In genomic region chr5:112584155-112584769, GRCm38 (mm10) we compare ENCODE assay signal across 28 mouse cellular contexts. TPM values are rescaled to one million over a fixed set of nuclear protein-coding genes. Genes with fewer than 3 reads are reported as not detected.
A peak's percentile ranks its signal among the peaks of the same experiment; 100 is the strongest.
DNase-seq lines count a peak whose midpoint lies in the region; ATAC-seq lines count a peak whose summit lies in the region.
"Had no signal": no experiment of that assay in that cellular context is flagged by ENCODE, and none has a peak within 500 bp of the region (broad histone marks: within the 10 kb centered on the region; RNA-seq: fewer than 3 reads in every experiment).

No protein-coding gene starts in this region.

- H3K9ac ChIP-seq in intestine, embryonic 14.5 days (ENCODE audit: low read length), result no peak overlapping the region
- H3K9ac ChIP-seq in intestine, embryonic 15.5 days, result no peak overlapping the region
- H3K9ac ChIP-seq: embryonic facial prominence, embryonic 13.5 days; forebrain, embryonic 15.5 days; heart, embryonic 15.5 days; hindbrain, embryonic 15.5 days; liver, embryonic 13.5 days; midbrain, embryonic 12.5 days; neural tube, embryonic 13.5 days had no signal

- H3K4me1 ChIP-seq in intestine, embryonic 14.5 days (replicated peaks; ENCODE audit: control insufficient read depth, insufficient read depth, low read length), result peaks cover 26% of the 10 kb centered on the region
- H3K4me1 ChIP-seq in intestine, embryonic 15.5 days (replicated peaks), result peaks cover 11% of the 10 kb centered on the region
- H3K4me1 ChIP-seq: embryonic facial prominence, embryonic 13.5 days; heart, embryonic 15.5 days; liver, embryonic 13.5 days had no signal

- H3K4me3 ChIP-seq in intestine, embryonic 14.5 days (ENCODE audit: low read depth, low read length), result no peak overlapping the region
- H3K4me3 ChIP-seq in intestine, embryonic 15.5 days (replicated peaks), result no peak overlapping the region
- H3K4me3 ChIP-seq: embryonic facial prominence, embryonic 13.5 days; erythroblast, embryonic 14.5 days; forebrain, embryonic 15.5 days; heart, embryonic 15.5 days; hindbrain, embryonic 15.5 days; liver, embryonic 13.5 days; midbrain, embryonic 12.5 days; myocyte; neural tube, embryonic 13.5 days had no signal

- ATAC-seq in cerebellum, adult (ENCODE audit: insufficient number of reproducible peaks, low FRiP score, low TSS enrichment), result no peak; the same call in 1 of the 2 replicates
- no peak for ATAC-seq in intestine, embryonic 14.5 days (replicated peaks; ENCODE audit: low FRiP score, low TSS enrichment, low read depth)
- ATAC-seq in intestine, embryonic 15.5 days, result no peak
- ATAC-seq in megakaryocyte-erythroid progenitor cell, adult 5-6 weeks (replicated peaks; ENCODE audit: low FRiP score, low TSS enrichment, poor library complexity, severe bottlenecking), result no peak
- ATAC-seq: intestine, embryonic 16.5 days had no signal

- WGBS in intestine, embryonic 14.5 days, result 77% methylated on average over 4 of the region's 4 CpGs
- WGBS in intestine, embryonic 15.5 days, result 82% methylated on average over 4 of the region's 4 CpGs

- H3K27me3 ChIP-seq in intestine, embryonic 14.5 days (replicated peaks; ENCODE audit: control insufficient read depth, insufficient read depth, low read length), result no peaks in the 10 kb centered on the region; the same call in 1 of the 2 replicates
- no peaks in the 10 kb centered on the region for H3K27me3 ChIP-seq in intestine, embryonic 15.5 days (replicated peaks)
- H3K27me3 ChIP-seq: forebrain, embryonic 15.5 days; hindbrain, embryonic 15.5 days; liver, embryonic 13.5 days had no signal

- H3K4me2 ChIP-seq in intestine, embryonic 14.5 days (ENCODE audit: low read length), result no peak overlapping the region
- H3K4me2 ChIP-seq in intestine, embryonic 15.5 days (replicated peaks), result no peak overlapping the region
- H3K4me2 ChIP-seq: embryonic facial prominence, embryonic 13.5 days; forebrain, embryonic 15.5 days; heart, embryonic 15.5 days; liver, embryonic 13.5 days; midbrain, embryonic 12.5 days; neural tube, embryonic 13.5 days had no signal

- DNase-seq in adrenal gland, adult (ENCODE audit: inconsistent age in 2 of 2, low spot score in 1 of 2), result peak; percentile 47 to 65
- DNase-seq in adrenal gland, adult 8-10 months, result no peak
- DNase-seq in cerebellum, postnatal 25 days, result peak; percentile 43 to 54
- no peak for DNase-seq in intestine, embryonic 14.5 days (ENCODE audit: low spot score)
- DNase-seq in adrenal gland, postnatal 36 days, result peak; percentile 50 to 57
- DNase-seq: cerebellum, postnatal 14 days; gastrocnemius, postnatal 14 days; heart, adult 11 months; layer of hippocampus, adult 9-11 months; liver, embryonic 13.5 days; lung, adult 2 months; lung, postnatal 14 days; retina, postnatal 1 day; right cerebral cortex, postnatal 25 days; spleen, adult 18-20 months had no signal

- H3K9me3 ChIP-seq in intestine, embryonic 14.5 days (ENCODE audit: control insufficient read depth, low read length), result no peaks in the 10 kb centered on the region
- no peaks in the 10 kb centered on the region for H3K9me3 ChIP-seq in intestine, embryonic 15.5 days
- H3K9me3 ChIP-seq: embryonic facial prominence, embryonic 13.5 days; forebrain, embryonic 15.5 days; heart, embryonic 15.5 days; hindbrain, embryonic 15.5 days; liver, embryonic 13.5 days; midbrain, embryonic 12.5 days; neural tube, embryonic 13.5 days had no signal

- no peaks in the 10 kb centered on the region for H3K36me3 ChIP-seq in intestine, embryonic 14.5 days (ENCODE audit: control insufficient read depth, insufficient read depth, low read length)
- no peaks in the 10 kb centered on the region for H3K36me3 ChIP-seq in intestine, embryonic 15.5 days
- H3K36me3 ChIP-seq: embryonic facial prominence, embryonic 13.5 days; forebrain, embryonic 15.5 days; heart, embryonic 15.5 days; hindbrain, embryonic 15.5 days; liver, embryonic 13.5 days; midbrain, embryonic 12.5 days; neural tube, embryonic 13.5 days had no signal

- peak overlapping the region; percentile 75; the same call in 1 of the 2 replicates for H3K27ac ChIP-seq in intestine, embryonic 14.5 days (ENCODE audit: low read depth)
- H3K27ac ChIP-seq in intestine, embryonic 15.5 days, result no peak overlapping the region
- H3K27ac ChIP-seq: embryonic facial prominence, embryonic 13.5 days; liver, embryonic 13.5 days; midbrain, embryonic 12.5 days; neural tube, embryonic 13.5 days had no signal

RNA-seq across cellular contexts. Expression of gene Sez6l, which starts 7.3 kb away (rescaled TPM):
- total RNA-seq in adrenal gland, adult 8-10 months (2022), result 10 to 100 TPM in 1 of 4 experiments, 1 to 10 TPM in 3; 5.5 to 10.8 (median 7.5) TPM
- 2.4 and 2.7 TPM in 2 replicates for polyA plus RNA-seq in intestine, embryonic 14.5 days (2014; fragmentation: Nextera tagmentation; extraction: Ambion mirVana)
- 1.8 and 2.0 TPM in 2 replicates for polyA plus RNA-seq in intestine, embryonic 15.5 days (2015; fragmentation: Nextera tagmentation; extraction: Ambion mirVana)
- 1 to 10 TPM; 3.6 to 8.7 TPM for total RNA-seq in adrenal gland, postnatal 36 days (2021)
- not detected in 2 replicates for total RNA-seq in megakaryocyte-erythroid progenitor cell, adult 5-6 weeks (2014; fragmentation: Nextera tagmentation)
- not detected in 2 replicates for total RNA-seq in megakaryocyte-erythroid progenitor cell, adult 5-6 weeks (2017)
- total RNA-seq: megakaryocyte progenitor cell, adult 5-6 weeks had no signal
- polyA plus RNA-seq: erythroblast, embryonic 14.5 days; myocyte had no signal

Comparison
In these comparisons a context has a peak if more than half of its experiments do, and no peak if none do; other contexts are left out.
1. DNase-seq: peak in adrenal gland, adult (2 of 2), cerebellum, postnatal 25 days (2 of 2) and adrenal gland, postnatal 36 days (2 of 2); none in adrenal gland, adult 8-10 months (single experiment) and intestine, embryonic 14.5 days (single experiment).
2. RNA of gene Sez6l, which starts 7.3 kb away (total RNA-seq): 5.5 to 10.8 TPM in adrenal gland, adult 8-10 months and 3.6 to 8.7 TPM in adrenal gland, postnatal 36 days; not detected in megakaryocyte-erythroid progenitor cell, adult 5-6 weeks; every median in the first group is over 4 times any median in the second.